Mouse (Mus musculus) layer of hippocampus, adult 2 months (tissue): ENCODE measurements around the gene Cldn19. TPM values are rescaled to one million over a fixed set of nuclear protein-coding genes. Genes with fewer than 3 reads are reported as not detected.

ENCODE experiments used
- DNase-seq, 2 experiments: peaks; one replicate each; pipeline ENCODE4 v3.0.0; 2022; ENCODE audit warnings: low spot score in 2 of 2
- H3K27ac ChIP-seq: fragments of 200-600 bp; 2 replicates; pipeline ENCODE4 v1.8.1; 2022
- H3K4me3 ChIP-seq: fragments of 200-600 bp; 2 replicates; pipeline ENCODE4 v1.8.1; 2022; ENCODE audit warnings: mild to moderate bottlenecking
- CTCF ChIP-seq: fragments of 200-600 bp; conservative IDR thresholded peaks from 2 replicates; pipeline ENCODE4 v1.8.1; 2022; ENCODE audit warnings: antibody characterized with exemption, mild to moderate bottlenecking, moderate library complexity
- total RNA-seq, 2 experiments: library from RNA; stranded (reverse); gene quantifications; 2 replicates each; pipeline ENCODE4 v1.2.3; 2021

Gene Cldn19
- total RNA-seq, 2 experiments from 2014 or later, result 0.37 to 0.69 TPM

DNA sequence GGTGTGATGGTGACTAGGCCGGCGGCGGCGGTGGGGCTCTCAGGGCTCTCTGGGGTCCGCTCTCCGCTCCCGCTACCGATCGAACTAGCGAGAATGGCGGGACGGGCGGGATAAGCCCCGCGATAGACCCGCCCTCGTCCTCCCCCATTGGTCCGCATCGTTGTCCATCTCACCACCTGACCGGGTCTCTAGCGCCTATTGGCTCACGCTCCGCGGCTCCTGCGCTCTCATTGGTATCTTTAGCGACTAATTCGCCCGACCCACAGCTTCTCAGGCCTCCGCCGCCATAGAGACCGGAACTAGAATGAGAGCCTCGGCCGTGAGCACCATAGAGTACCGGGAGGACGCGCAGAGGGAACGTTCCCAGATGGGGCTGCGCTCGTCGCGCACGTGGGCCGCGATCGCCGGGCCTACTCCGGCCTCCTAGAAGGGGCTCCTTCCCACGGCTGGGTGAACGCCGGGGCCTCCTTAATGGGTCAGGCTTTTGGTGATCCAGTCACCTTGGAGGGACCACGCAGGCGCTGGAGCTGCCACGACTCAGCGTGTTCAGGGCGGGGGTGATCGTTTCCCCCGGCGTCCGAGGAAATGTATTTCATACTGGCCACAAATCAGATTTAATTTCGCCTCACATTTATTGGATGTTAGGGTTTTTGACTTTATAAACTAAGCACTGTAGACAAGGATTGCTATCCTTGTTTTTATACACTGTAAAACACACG lies 39.4 kb downstream of the Cldn19 start, which contains the start of gene Ybx1:
Gene Ybx1 (minus strand): TSS at position 190 of the 719 bp plus-strand sequence.
- no peak for TF ChIP-seq CTCF
- peak; percentile 100 for DNase-seq

DNA sequence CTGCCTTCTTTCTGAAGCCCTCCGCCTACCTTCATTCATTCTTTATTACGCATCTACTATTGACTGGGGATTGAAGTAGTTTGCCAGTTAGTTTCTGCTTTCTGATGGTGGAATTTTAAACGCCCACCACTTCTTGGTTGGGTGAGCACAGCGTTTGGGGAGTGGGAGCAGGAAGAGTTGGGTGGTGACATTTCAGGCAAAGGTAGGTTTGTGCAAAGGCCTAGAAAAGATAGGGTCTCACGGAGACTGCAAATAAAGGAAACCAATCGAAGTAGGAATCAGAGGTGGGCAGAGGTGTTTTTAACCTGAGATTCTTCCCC lies 39.9 kb downstream of the Cldn19 start:
- TF ChIP-seq CTCF, result no peak
- Histone ChIP-seq H3K4me3 (peak overlapping the region; percentile 72), H3K27ac (peak overlapping the region; percentile 98)
- DNase-seq, result no peak

More for the DNA sequence above, 39.4 kb downstream of the Cldn19 start, which contains the start of gene Ybx1:
- H3K27ac ChIP-seq, result peak within 1 kb of the TSS; percentile 98
- peak within 1 kb of the TSS; percentile 72 for H3K4me3 ChIP-seq

DNA sequence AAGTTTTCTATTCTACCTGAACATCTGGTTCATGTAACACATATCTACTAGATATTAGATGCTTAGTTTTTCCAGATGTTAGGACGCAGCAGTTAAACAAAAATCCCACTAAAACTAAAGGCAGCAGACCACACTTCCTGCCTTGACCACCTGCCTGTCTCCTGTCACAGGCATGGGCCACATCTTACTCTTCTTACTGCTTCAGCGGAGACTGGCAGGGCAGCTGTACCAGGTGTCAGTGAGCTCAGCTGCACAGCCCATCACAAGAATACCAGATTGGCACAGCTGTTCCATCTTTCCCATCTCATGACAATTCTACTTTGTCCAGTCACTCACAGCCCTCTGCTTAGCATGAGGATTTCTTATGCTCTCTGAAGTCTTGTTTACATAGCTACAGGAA lies 42.1 kb downstream of the Cldn19 start:
- no peak overlapping the region for H3K4me3 ChIP-seq
- TF ChIP-seq CTCF, result no peak
- DNase-seq, result no peak
- H3K27ac ChIP-seq, result no peak overlapping the region

DNA sequence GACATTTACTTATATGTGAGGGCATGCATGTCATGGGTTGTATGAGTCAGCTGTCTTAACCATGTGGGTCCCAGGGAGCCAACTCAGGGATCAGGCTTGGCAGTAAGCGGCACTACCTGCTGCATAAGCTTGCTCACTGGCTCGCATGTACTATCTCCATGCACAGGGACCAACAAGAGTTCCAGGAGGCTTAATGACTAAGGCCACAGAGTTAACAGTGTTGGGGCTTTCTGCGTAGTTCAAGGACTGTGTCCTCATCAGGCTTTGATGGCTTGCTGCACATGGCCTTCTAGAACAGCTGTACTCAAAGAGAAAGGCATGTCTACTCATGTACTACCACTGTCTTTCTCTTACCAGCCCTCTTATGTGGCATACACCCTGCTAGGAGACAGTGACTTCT lies 45.5 kb downstream of the Cldn19 start:
- DNase-seq, result no peak
- no peak for TF ChIP-seq CTCF
- Histone ChIP-seq H3K27ac (no peak overlapping the region), H3K4me3 (no peak overlapping the region)

DNA sequence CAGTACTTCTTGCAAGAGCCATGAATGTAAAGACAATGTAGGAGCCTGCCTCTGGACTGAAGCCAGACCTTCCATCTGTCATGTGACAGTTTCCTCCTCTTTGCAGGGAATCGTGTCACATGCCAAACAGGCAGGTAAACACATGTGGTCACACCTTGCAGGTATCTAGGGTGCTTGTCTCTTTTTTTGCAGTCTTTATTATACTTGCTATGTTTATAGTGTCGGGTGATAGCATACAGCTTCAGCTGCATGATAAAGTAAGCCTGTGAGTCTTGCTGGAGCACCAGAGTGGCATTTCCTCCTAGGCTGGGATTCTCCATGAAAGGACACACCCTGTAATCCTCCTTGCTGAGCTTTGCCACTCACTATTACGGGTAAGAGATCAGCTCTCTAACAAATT lies 46.6 kb downstream of the Cldn19 start:
- no peak overlapping the region for H3K4me3 ChIP-seq
- TF ChIP-seq CTCF, result no peak

DNA sequence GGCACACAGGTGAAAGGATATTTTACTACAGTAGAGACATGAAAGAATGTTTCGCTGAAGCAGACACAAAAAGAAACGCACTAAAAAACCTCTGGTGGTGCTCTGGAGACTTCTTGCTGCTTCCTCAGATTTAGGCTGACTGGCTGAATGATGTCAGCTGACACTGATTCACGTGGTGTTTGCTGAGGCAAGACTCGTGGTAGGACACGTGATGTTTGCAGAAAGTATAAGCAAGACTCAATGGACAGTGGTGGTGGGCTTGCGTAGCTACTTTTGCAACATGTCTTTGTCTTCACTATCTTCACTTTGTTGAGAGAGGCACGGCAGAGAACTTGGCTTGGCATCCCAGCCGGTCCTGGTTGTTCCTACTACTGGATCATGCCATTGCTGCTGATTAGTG lies 48.1 kb downstream of the Cldn19 start:
- TF ChIP-seq CTCF, result no peak
- Histone ChIP-seq H3K27ac (no peak overlapping the region), H3K4me3 (no peak overlapping the region)
- no peak for DNase-seq

More for the DNA sequence above, 46.6 kb downstream of the Cldn19 start:
- H3K27ac ChIP-seq, result no peak overlapping the region
- DNase-seq, result no peak

DNA sequence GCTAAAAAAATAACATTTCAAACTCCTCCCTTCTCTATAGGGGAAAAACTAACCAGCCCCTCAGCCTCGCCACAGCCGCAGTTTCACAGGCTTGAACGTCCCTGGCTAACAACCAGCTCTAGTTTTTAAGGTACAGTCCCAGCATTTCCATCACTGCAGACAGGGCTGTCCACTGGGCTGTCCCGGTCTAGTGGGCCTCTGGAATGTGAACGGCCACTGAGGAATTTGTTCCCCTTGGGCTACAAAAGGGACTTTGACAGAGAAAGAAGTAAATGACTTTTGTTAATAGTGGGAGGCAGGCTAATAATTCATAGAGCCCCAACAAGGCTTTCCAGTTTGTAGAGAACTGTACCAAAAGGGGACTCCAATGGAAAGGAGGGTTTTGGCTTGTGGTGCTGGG lies 50.2 kb downstream of the Cldn19 start:
- TF ChIP-seq CTCF, result no peak
- Histone ChIP-seq H3K4me3 (no peak overlapping the region), H3K27ac (no peak overlapping the region)
- DNase-seq, result no peak

Other genes starting within 250 kb of the Cldn19 start
- gene Slc2a1, start 146.7 kb upstream of the Cldn19 start, total RNA-seq, result 10 to 100 TPM; 94.5 to 96.4 TPM
- 1 to 10 TPM; 6.1 to 6.5 TPM for gene Zfp691, start 81.2 kb upstream of the Cldn19 start, total RNA-seq
- gene Ermap, start 65.4 kb upstream of the Cldn19 start, total RNA-seq, result under 1 TPM; 0.32 to 0.44 TPM
- gene Svbp, start 60.1 kb upstream of the Cldn19 start, total RNA-seq, result 10 to 100 TPM; 13.9 to 16.6 TPM
- gene Tmem269, start 37.2 kb upstream of the Cldn19 start, total RNA-seq, result under 1 TPM; 0.77 to 0.93 TPM
- 10 to 100 TPM; 30.5 to 31.9 TPM for gene AU022252, start 22.7 kb upstream of the Cldn19 start, total RNA-seq
- gene P3h1, start 22.5 kb upstream of the Cldn19 start, total RNA-seq, result 1 to 10 TPM; 9.6 to 9.9 TPM
- gene Ybx1, start 39.2 kb downstream of the Cldn19 start, total RNA-seq, result 100 to 1,000 TPM; 266 to 269 TPM
- gene Ppih, start 65.1 kb downstream of the Cldn19 start, total RNA-seq, result 10 to 100 TPM; 14.7 to 16.0 TPM
- gene Ccdc30, start 160.1 kb downstream of the Cldn19 start, total RNA-seq, result 10 to 100 TPM; 24.8 to 25.8 TPM
- gene Ppcs, start 167.0 kb downstream of the Cldn19 start, total RNA-seq, result 1 to 10 TPM; 7.0 to 7.2 TPM
- gene Zmynd12, start 167.4 kb downstream of the Cldn19 start, total RNA-seq, result under 1 TPM; 0.39 to 0.41 TPM
- 10 to 100 TPM; 13.3 to 14.1 TPM for gene Rimkla, start 237.2 kb downstream of the Cldn19 start, total RNA-seq